Mouse (Mus musculus) adrenal gland, adult (tissue): ENCODE data around the gene Tesk2.
"Not testable (repeated sequence)": the region's sequence is repeated elsewhere in the genome, so short reads cannot be mapped to it uniquely, and the experiment has no call there.

ENCODE experiments used
- DNase-seq, 2 experiments: peaks; one replicate each; pipeline ENCODE4 v3.0.0; 2022 to 2023; ENCODE audit warnings: low spot score in 1 of 2; ENCODE audit not compliant: inconsistent age in 2 of 2

Gene Tesk2

DNA sequence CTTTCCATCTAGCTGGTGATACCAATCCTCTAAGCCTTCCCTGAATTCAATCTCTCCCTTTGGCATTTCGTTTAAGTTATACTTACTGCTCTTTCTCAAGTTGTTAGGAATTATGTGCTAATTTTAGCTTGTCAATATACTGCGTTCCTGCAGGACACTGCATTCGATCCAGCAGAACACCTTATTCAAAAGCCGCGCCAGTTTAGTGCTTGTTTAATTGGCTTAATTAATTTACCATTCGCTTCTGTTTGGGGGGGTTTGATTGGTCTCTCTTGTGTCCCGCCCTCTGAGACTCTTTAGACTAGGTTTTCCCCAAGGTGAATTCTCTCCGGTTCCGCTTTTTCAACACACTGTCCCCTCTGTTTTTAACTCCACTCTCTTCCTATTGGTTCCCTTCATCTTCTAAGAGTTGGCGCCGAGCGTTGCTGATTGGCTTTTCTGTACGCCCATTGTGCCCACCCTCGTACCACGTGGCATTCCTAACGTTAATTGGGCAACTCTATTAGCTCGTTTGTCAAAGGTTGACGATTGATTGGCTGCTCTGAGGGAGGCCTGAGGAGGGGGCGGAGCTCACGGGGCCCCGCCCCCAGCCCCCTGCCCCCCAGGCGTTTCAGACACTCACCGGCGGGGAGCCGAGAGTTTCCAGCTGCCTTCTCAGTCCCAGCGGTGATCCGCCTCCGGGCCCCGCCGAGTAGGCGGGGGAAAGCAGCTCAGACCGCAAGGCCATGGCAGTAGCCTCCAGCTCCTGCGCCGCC, at the start of gene Tesk2:
Gene Tesk2, plus strand, starts transcription at position 606 of the 755 bp plus-strand sequence.
- DNase-seq, result peak; percentile 94 to 97

DNA sequence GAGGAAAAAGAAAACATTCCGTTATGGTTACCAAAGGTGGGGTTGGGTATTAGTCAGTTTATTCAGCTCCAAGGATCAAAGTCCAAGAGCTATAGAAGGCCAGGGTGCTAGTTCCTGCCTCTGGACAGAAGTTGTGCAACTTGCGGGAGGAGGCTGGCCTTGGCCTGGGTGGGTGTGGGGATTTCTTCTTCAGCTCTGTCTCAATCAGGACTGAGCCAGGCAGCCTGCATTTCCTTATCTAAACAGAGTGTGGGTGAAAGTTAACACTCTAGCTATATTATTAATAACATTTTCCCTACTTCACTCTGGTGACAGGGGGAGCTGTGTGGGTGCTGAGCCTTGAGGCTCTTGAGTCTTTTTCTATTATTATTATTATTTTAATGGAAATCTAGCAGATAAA, 48.0 kb upstream of the Tesk2 start:
- DNase-seq, result peak; percentile 84 to 93

DNA sequence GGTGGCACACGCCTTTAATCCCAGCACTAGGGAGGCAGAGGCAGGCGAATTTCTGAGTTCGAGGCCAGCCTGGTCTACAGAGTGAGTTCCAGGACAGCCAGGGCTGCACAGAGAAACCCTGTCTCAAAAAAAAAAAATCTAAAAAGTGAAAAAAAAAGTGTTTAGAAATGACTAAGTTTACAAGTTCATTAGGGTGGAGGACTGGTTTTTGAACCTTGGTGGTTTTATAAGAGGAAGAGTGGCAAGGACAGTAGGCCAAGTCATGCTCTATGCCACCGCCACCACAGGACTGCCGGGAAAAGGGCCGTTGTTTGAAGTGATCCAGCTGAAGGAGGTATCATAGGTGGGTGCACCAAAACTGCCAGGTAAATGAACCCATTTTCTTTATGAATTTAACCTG, 46.0 kb upstream of the Tesk2 start:
- DNase-seq, result not testable (repeated sequence)

DNA sequence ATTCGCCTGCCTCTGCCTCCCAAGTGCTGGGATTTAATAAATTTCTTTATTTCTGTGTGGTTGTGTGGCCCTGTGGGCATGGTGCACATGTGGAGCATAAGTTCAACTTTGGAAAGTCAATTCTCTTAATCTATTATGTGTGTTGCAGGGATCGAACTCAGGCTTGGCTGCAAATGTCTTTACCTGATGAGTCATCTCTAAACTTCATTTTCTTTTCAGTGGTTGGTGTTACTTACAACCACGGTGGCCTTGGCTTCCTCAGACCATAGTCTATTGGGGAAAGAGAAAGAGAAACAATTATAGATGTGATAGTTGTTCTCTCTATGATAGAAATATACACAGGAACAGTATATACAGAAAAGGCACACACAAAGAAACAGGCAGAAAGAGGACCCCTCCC, 44.7 kb upstream of the Tesk2 start:
- no peak for DNase-seq

DNA sequence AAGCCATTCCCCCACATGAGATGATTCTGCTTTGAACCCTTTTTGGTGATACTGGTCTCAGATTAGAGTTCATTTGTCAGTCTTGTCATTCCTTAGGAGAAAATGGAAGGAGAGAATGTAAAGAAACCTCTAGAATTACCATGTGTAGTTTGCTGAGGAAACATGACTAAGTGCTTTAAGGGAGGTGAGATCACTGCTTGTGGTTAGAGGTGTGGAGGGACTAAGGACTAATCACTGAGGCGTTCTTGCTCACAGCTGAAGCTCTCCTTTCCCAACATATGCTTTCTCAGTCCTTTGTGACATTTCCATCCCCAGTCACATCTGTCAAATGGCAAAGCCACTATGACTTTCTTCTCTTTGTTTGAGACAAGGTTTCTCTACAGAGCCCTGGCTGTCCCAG, 42.9 kb upstream of the Tesk2 start:
- no peak for DNase-seq

DNA sequence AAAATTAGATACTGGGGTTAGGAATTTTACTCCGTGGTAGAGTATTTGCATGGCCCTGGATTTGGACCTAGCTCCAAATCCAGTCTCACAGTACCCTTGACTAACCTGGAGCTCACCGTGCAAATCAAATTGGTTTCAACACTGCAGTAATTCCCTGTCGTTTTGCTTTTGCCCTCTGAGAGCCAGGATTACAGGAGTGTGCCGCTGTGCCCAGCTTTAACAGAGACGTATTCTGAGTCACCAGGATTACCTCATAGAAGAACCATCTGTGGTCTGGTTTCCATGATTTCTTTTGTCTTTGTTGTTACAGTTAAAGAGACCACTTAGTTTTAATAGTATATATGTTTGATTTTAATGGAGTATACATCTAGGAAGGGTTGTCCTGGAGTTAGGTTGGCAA, 41.6 kb upstream of the Tesk2 start:
- DNase-seq, result peak in 1 of 2 experiments; percentile 66

DNA sequence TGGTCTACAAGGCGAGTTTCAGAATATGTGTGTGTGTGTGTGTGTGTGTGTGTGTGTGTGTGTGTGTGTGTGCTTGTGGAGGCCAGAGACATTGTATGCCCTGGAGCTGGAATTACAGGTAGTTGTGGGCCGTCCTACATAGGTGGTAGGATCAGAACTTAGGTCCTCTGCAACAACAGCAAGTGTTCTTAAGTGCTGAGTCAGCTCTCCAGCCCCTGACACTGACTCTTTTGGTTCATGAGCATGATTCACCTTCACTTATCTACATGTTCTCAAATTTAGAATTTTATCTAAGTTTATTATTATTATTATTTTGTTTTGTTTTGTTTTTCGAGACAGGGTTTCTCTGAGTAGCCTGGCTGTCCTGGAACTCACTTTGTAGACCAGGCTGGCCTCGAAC, 40.2 kb upstream of the Tesk2 start:
- DNase-seq, result not testable (repeated sequence)

DNA sequence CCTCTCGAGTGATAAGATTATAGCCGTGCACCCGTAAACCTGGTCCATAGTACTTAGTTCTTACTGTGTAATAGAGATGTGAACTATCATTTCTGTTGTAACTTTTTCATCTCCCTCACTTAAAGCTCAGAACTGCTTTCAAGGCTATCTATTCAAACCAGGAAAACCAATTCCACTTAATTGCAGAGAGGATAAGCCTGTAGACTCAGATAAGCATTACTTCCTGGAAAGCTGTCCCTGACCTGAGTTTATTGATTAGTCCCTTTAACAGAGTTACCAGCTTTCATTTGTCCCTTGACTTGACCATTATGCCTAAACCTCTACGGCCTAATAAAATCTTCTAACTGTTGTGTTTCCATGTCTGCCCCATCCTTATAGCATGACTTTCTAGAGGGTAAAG, 36.8 kb upstream of the Tesk2 start:
- no peak for DNase-seq

DNA sequence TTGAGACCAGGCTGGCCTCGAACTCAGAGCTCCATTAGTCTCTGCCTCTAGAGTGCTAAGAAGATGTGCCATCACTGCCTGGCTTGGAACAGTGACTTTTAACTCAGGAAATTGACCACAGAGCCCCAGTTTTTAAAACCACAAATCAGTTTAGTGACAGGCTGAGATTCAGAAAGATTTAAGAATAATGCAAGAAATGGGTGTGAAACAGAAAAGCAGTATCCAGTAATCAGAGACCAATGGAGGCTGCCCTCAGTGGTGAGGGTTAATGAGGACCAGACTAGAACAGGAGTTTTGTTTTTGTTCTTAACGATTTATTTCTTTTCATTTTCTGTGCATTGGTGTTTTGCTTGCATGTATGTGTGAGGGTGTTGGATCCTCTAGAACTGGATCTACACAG, 36.1 kb upstream of the Tesk2 start:
- DNase-seq, result no peak

DNA sequence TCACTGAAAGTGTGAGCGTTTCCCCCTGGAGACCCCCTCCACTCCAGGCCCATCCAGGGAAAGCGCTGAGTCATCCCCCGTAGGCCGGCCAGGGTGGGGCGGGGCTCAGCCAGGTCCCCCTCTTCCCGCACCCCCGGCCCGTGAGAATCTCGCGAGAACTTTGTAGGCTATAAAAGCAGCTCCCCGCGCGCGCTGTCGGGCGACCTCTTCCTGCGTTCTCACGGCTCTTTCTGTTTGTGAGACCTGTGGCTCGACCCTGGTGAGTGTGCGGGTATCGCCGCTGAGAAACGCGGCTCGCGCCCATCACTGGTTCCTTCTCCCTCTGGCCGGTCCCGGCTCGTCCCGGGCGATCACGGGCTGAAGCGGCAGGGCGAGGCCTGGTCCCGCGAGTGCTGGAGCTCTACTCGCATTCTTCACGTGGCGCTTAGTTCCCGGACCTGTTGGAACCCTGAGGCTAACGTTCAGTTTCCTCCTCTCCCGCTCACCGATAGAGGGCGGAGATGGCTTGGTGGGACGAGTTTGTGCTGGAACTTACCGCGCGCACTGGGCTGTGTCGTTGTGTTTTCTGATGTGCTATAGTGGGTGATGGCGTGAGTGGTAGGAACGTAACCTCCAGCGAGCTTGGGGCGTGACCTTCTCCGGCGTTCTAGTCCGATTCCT, 35.2 kb upstream of the Tesk2 start, which contains the start of gene Prdx1:
Gene Prdx1, plus strand, starts transcription at position 143 of the 660 bp plus-strand sequence.
- DNase-seq, result peak; percentile 96 to 100

DNA sequence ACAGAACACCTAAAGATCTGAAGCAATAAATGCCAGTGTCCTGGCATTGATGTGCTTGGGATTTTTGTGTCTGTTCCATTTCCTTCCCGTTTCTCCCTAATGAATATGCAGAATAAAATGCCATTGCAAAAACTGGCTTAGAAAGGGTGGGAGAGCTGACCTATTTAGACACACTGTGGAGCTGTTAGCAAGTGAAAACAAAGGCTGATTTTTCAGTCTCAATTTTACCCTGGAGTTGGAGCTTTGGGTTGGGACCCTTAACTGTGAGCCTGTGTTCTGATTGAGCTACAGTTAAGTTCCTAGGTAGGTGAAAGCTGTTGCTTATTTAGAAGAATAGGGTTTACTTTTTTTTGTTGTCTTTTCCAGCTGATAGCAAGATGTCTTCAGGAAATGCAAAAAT, 33.7 kb upstream of the Tesk2 start:
- DNase-seq, result no peak

DNA sequence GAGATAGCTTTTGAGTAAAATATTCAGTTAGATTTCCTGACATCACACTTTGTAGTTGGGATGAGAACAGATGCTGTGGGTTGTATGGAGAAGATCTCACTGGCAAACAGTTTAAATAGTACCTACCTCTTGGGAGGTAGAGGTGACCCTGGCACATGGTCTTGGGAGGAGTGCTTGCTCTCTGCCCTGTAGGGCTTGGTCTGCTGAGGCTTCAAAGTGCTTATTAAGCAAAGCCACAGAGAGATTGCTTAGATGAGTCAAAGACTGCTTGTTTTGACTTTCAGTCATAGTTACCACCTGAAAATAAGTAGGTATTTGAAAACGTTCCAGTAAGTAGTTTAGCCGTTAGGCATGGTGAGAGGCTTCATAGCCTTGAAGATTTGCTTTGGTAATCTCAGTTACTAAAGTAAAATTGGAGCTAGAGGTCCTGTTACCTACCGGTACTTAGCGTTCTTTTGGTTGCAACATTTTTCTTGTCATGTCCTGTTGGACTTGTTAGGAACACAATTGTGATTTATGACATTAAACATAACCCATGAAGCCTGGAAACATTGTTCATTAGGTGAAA, 31.4 kb upstream of the Tesk2 start:
- DNase-seq, result no peak

DNA sequence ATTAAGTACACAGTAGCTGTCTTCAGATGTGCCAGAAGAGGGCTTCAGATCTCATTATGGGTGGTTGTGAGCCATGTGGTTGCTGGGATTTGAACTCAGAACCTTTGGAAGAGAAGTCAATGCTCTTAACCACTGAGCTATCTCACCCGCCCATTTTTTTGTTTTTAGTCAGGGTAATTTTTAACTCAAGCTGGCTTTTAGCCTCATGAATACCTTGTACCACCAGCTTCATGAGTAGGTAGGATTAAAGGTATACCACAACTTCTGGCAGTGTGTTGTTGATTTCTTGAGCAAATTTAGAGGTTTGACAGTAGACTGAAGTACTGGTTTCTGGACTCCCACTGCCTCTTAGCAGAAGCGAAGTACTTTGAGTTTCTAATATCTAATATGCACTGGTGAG, 28.6 kb upstream of the Tesk2 start:
- DNase-seq, result no peak

DNA sequence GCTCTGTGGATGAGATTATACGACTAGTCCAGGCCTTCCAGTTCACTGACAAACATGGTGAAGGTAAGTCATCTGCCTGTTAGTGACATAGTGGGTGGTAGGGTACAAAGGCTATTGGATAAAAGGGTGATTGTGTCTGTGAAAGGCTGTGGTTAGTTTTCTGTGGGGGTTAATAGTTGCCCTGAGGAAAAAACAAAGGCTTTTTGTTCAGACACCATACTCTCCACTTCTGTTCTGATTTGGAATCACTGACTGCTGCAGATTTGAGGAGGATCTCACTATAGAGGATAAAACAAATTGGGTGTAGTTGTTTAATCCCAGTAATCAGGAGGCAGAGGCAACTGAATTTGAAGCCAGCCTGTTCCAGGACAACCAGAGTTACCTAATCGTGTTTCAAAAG, 27.0 kb upstream of the Tesk2 start:
- no peak for DNase-seq

DNA sequence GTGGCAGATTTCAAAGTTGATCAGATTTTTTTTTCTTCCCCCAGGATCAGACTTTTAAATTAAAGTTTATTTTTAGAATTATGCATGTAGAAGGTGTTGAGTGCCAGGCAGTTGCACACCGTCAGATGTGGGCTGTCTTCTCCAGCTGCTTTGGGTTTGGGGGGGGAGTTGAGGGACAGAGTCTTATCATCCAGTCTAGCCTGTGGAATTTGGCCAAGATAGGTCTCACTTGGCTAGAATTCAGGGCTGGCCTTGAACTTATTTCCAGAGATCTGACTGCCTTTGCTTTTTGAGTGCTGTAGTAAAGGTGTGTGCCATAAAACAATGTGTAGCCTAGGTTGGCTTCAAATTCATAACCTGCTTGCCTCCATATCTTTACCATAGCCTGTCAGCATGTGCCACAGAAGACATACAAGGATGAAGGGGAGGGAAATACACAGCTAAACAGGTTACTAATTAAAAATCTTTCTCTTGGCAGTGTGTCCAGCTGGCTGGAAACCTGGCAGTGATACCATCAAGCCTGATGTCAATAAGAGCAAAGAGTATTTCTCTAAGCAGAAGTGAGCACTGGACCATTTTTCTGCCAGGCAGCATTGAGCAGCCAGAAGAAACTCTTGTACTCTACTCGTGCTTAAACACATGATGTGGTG, 21.9 kb upstream of the Tesk2 start:
- DNase-seq, result peak; percentile 73 to 90

DNA sequence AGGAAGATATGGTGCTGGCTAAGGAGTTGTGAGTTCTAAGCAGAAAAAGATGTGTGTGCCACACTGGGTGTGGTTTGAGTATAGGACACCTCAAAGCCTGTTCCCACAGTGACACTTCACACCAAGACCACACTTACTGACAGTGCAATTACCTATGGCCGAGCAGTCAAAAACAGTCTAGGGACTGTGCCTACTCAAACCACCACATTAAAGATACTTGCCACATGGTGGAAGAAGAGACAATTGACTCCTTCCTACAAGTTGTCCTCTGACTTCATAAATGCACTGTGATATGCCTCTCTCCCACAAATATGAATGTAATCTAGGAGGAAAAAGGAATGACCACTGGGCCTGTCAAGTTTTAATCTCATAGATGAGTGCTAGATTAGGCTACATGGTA, 19.8 kb upstream of the Tesk2 start:
- no peak for DNase-seq

DNA sequence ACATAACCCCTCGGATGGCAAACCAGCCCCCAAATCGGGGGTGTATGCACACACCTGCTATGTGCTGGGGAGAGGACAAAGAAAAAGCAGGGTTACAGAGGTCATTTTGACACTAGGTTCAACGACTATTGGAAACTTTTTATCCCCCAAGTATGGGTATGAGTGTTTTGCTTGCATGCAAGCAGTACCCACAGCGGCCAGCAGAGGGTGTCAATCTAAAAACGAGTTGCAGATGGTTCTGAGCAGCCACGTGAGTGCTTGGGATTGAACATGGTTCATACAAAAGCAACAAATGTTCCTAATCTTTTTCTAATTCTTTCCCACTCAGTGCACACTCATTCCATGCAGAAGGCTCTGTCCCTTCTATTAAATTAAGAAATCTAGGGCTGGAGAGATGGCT, 16.9 kb upstream of the Tesk2 start:
- DNase-seq, result peak; percentile 69 to 92

DNA sequence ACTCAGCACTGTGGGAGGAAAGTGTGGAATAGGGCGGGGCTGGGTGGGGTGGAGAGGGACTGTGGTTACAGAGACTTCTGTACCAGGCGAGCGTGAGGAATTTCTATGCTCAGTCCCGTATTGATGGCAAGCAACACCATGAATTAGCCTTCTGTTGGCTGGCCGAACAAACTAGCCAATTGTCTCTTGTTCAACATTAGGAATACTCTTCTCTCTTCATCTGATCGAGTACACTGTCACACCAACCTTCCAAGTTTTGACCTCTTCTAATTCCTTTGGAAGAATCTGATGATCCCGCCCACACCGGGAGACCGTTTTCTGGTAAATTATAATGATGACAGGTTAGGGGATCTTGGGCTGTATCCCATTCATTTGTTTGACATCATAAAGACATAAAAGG, 13.1 kb upstream of the Tesk2 start:
- no peak for DNase-seq

DNA sequence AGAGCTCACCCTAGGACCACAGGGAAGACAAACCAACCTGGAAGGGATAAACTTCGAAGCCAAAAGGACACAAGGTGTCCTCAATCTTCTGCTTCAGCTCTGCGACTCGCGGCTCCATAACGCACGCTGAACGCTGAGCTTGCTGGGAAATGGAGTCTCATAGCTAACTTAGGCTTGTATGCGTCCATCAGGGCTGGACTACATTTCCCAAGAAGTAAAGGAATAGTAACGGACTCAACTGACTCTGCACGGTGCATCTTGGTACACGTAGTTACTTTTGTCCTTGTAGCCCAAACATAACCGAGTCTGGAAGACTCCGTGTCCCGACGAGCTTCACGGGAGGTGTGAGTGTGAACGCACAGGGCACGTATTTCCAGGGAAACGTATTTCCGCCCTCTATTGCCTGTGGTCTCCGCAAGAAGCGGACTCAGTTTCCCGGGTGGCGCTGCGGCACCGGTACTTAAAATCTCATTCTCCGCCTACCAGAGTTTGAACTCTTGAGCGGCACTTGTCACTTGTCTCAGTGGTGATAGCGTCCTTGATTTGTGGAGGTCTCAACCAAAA, 12.5 kb upstream of the Tesk2 start, which contains the start of the genes Mmachc and Ccdc163:
Gene Mmachc, minus strand, starts transcription at position 206 of the 564 bp plus-strand sequence.
Gene Ccdc163, plus strand, starts transcription at position 309 of the 564 bp plus-strand sequence.
- peak; percentile 93 to 97 for DNase-seq

DNA sequence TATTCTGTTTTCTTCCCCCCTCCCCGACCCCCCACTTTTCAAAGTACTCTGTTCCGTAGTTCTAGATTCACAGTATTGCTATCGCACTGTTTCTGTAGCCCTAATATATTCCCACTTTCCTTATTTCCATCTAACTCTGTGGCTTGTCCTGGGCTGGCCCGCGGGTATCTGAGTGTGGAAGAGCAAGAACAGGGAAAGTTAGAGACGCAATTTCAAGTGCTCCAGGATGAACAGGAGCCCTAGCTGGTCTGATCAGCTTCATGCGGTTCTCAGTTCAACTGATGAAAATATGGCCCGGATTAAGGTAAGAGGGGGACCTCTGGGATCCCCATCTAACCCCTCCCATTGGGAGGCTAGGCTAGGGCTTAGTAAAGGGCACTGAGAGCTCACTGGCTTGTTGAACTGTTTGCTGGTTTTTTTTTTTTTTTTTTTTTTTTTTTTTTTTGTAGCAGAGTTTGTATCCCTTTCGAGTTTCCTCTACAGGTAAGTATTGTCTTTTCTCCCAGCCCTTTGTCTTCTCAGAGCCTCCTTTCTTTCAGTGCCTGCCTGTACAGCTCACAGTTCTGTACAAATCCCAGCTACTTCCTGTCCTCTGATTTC, 11.9 kb upstream of the Tesk2 start:
- peak in 1 of 2 experiments; percentile 20 for DNase-seq

DNA sequence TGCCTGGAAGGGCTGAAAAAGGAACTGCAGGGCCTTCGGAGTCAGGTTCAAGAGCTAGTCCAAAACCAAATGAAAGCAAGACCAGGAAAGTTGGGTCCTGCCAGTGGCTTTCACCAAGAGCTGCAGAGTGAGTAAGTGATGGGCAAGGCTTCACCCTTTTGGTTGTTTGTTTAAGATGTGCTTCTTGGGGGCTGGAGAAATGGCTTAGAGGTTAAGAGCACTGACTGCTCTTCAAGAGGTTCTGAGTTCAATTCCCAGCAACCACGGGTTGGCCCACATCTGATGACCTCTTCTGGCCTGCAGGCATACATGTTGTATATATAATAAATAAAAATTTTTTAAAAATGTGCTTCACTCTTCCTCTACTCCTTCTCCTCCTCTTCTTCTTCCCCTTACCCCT, 10.6 kb upstream of the Tesk2 start:
- DNase-seq, result no peak
